Mouse (Mus musculus) hindbrain, embryonic 16.5 days (tissue): Measurements from ENCODE around the gene Wdr74. TPM values are rescaled to one million over a fixed set of nuclear protein-coding genes. Genes with fewer than 3 reads are reported as not detected.
A peak's percentile ranks its signal among the peaks of the same experiment; 100 is the strongest.

Experiments used
- ATAC-seq: fragments of 200-750 bp; cut with Nextera tagmentation; 2 replicates; pipeline ENCODE4 v1.8.0; 2017; ENCODE audit warnings: moderate TSS enrichment, moderate library complexity
- H3K27ac ChIP-seq: fragments of 300-500 bp; sonication (generic); 2 replicates; pipeline ENCODE4 v1.5.1; 2014; ENCODE audit warnings: low read depth, mild to moderate bottlenecking, control low read depth, low read length, moderate library complexity
- H3K27me3 ChIP-seq: fragments of 300-500 bp; sonication (generic); replicated peaks from 2 replicates; pipeline ENCODE4 v1.6.1; 2014; ENCODE audit warnings: low read length; ENCODE audit not compliant: control insufficient read depth, insufficient read depth
- H3K36me3 ChIP-seq: fragments of 300-500 bp; sonication (generic); 2 replicates; pipeline ENCODE4 v1.6.1; 2014; ENCODE audit warnings: mild to moderate bottlenecking, low read length, moderate library complexity, mixed read lengths; ENCODE audit not compliant: control insufficient read depth, insufficient read depth
- H3K4me1 ChIP-seq: fragments of 300-500 bp; sonication (generic); 2 replicates; pipeline ENCODE4 v1.6.1; 2014; ENCODE audit warnings: low read depth, low read length; ENCODE audit not compliant: control insufficient read depth, insufficient read depth
- H3K4me2 ChIP-seq: fragments of 300-500 bp; sonication (generic); 2 replicates; pipeline ENCODE4 v1.6.1; 2014; ENCODE audit warnings: mild to moderate bottlenecking, low read length, control low read depth, moderate library complexity
- H3K4me3 ChIP-seq: fragments of 300-500 bp; sonication (generic); 2 replicates; pipeline ENCODE4 v1.5.1; 2014; ENCODE audit warnings: mild to moderate bottlenecking, low read length, control low read depth, moderate library complexity
- H3K9ac ChIP-seq: fragments of 300-500 bp; sonication (generic); 2 replicates; pipeline ENCODE4 v1.6.1; 2014; ENCODE audit warnings: low read depth, mild to moderate bottlenecking, control low read depth, low read length, moderate library complexity
- H3K9me3 ChIP-seq: fragments of 300-500 bp; sonication (generic); 2 replicates; pipeline ENCODE4 v1.6.1; 2014; ENCODE audit warnings: mild to moderate bottlenecking, low read length, moderate library complexity; ENCODE audit not compliant: control insufficient read depth
- WGBS: fragments of 180-500 bp; shearing (Covaris S2); extraction: QIAGEN DNeasy Blood & Tissue Kit; methylation state at CpG from one replicate; pipeline ENCODE4 v1.1.7; 2014; 5-methylcytosine and 5-hydroxymethylcytosine counted together
- polyA plus RNA-seq: library from polyadenylated mRNA; unstranded; fragments of >200 nt; fragmentation: Nextera tagmentation; extraction: Ambion mirVana; gene quantifications from 2 replicates; pipeline ENCODE4 v1.2.1, GENCODE M21; 2015

Gene Wdr74
- polyA plus RNA-seq, 1 experiment from 2014 or later, result 92.0 TPM

GRCm38 (mm10) chr19:8756635-8757387, 21.2 kb downstream of the Wdr74 start, which contains the start of gene Nxf1:
Gene Nxf1, plus strand, starts transcription at chr19:8757073.
- no peaks in the 10 kb centered on the region for H3K9me3 ChIP-seq
- peak; percentile 95 for ATAC-seq
- no peaks in the 10 kb centered on the region for H3K27me3 ChIP-seq
- WGBS, result under 1% methylated on average over 75 of the region's 75 CpGs
- H3K27ac ChIP-seq, result peak within 1 kb of the TSS; percentile 86
- H3K9ac ChIP-seq, result peak within 1 kb of the TSS; percentile 99
- H3K4me3 ChIP-seq, result peak within 1 kb of the TSS; percentile 86
- peaks cover 21% of the 10 kb centered on the region for H3K4me1 ChIP-seq
- peak within 1 kb of the TSS; percentile 72 for H3K4me2 ChIP-seq
- peaks cover 12% of the 10 kb centered on the region for H3K36me3 ChIP-seq

- H3K36me3 ChIP-seq, result peaks cover 9% of the 10 kb centered on the region
- no peak for ATAC-seq
- WGBS, result 5% methylated on average over 14 of the region's 14 CpGs
- H3K27me3 ChIP-seq, result no peaks in the 10 kb centered on the region
- H3K9ac ChIP-seq, result peak overlapping the region; percentile 99
- peaks cover 21% of the 10 kb centered on the region for H3K4me1 ChIP-seq
- peak overlapping the region; percentile 85 for H3K27ac ChIP-seq
- peak overlapping the region; percentile 86 for H3K4me3 ChIP-seq
- peak overlapping the region; percentile 72 for H3K4me2 ChIP-seq
- H3K9me3 ChIP-seq, result no peaks in the 10 kb centered on the region
Observed at GRCm38 (mm10) chr19:8757471-8757998, 21.9 kb downstream of the Wdr74 start.

GRCm38 (mm10) chr19:8758899-8759298, 23.3 kb downstream of the Wdr74 start:
- H3K4me2 ChIP-seq, result no peak overlapping the region
- H3K9ac ChIP-seq, result no peak overlapping the region
- ATAC-seq, result no peak
- H3K27me3 ChIP-seq, result no peaks in the 10 kb centered on the region
- H3K9me3 ChIP-seq, result no peaks in the 10 kb centered on the region
- H3K27ac ChIP-seq, result no peak overlapping the region
- H3K4me3 ChIP-seq, result no peak overlapping the region
- H3K36me3 ChIP-seq, result peaks cover 10% of the 10 kb centered on the region
- WGBS, result 90% methylated on average over 2 of the region's 2 CpGs
- H3K4me1 ChIP-seq, result peaks cover 21% of the 10 kb centered on the region

- Histone ChIP-seq H3K4me2 (no peak overlapping the region), H3K4me1 (peaks cover 18% of the 10 kb centered on the region), H3K27ac (no peak overlapping the region), H3K27me3 (no peaks in the 10 kb centered on the region), H3K9ac (no peak overlapping the region), H3K36me3 (peaks cover 21% of the 10 kb centered on the region), H3K4me3 (no peak overlapping the region), H3K9me3 (no peaks in the 10 kb centered on the region)
- ATAC-seq, result no peak
- WGBS, result 91% methylated on average over 2 of the region's 2 CpGs
Observed at GRCm38 (mm10) chr19:8760757-8761156, 25.1 kb downstream of the Wdr74 start.

- Histone ChIP-seq H3K4me3 (no peak overlapping the region), H3K9ac (no peak overlapping the region), H3K4me2 (no peak overlapping the region), H3K27me3 (no peaks in the 10 kb centered on the region), H3K4me1 (peaks cover 7% of the 10 kb centered on the region), H3K36me3 (peaks cover 45% of the 10 kb centered on the region), H3K27ac (no peak overlapping the region), H3K9me3 (no peaks in the 10 kb centered on the region)
- no peak for ATAC-seq
- 95% methylated on average over 4 of the region's 4 CpGs for WGBS
Observed at GRCm38 (mm10) chr19:8763276-8763675, 27.6 kb downstream of the Wdr74 start.

GRCm38 (mm10) chr19:8765562-8765961, 29.9 kb downstream of the Wdr74 start:
- Histone ChIP-seq H3K4me1 (peaks cover 4% of the 10 kb centered on the region), H3K9ac (no peak overlapping the region), H3K4me2 (no peak overlapping the region), H3K27ac (no peak overlapping the region), H3K9me3 (no peaks in the 10 kb centered on the region), H3K27me3 (no peaks in the 10 kb centered on the region), H3K4me3 (no peak overlapping the region), H3K36me3 (peaks cover 60% of the 10 kb centered on the region)
- no peak for ATAC-seq
- over 99% methylated on average over 9 of the region's 9 CpGs for WGBS

- H3K4me1 ChIP-seq, result peaks cover 29% of the 10 kb centered on the region
- peak within 1 kb of the TSS; percentile 80 for H3K9ac ChIP-seq
- H3K4me2 ChIP-seq, result peak within 1 kb of the TSS; percentile 65
- whole genome bisulfite sequencing, result 15% methylated on average over 29 of the region's 29 CpGs
- peak within 1 kb of the TSS; percentile 82 for H3K27ac ChIP-seq
- peak within 1 kb of the TSS; percentile 60 for H3K4me3 ChIP-seq
- ATAC-seq, result peak; percentile 58
- H3K9me3 ChIP-seq, result no peaks in the 10 kb centered on the region
- H3K36me3 ChIP-seq, result peaks cover 46% of the 10 kb centered on the region
- H3K27me3 ChIP-seq, result no peaks in the 10 kb centered on the region
Observed at GRCm38 (mm10) chr19:8770567-8771270, 35.1 kb downstream of the Wdr74 start, which contains the start of gene Tmem223. Gene Tmem223, plus strand, starts transcription at chr19:8770996.

GRCm38 (mm10) chr19:8772996-8773395, 37.4 kb downstream of the Wdr74 start:
- H3K4me2 ChIP-seq, result peak overlapping the region; percentile 99; the same call in 1 of the 2 replicates
- H3K27me3 ChIP-seq, result no peaks in the 10 kb centered on the region
- H3K36me3 ChIP-seq, result peaks cover 24% of the 10 kb centered on the region
- H3K4me3 ChIP-seq, result no peak overlapping the region
- no peak overlapping the region for H3K27ac ChIP-seq
- no peaks in the 10 kb centered on the region for H3K9me3 ChIP-seq
- WGBS, result 85% methylated on average over 5 of the region's 5 CpGs
- H3K4me1 ChIP-seq, result peaks cover 30% of the 10 kb centered on the region
- ATAC-seq, result no peak
- H3K9ac ChIP-seq, result peak overlapping the region; percentile 93; the same call in 1 of the 2 replicates

- H3K9me3 ChIP-seq, result no peaks in the 10 kb centered on the region
- H3K9ac ChIP-seq, result peak overlapping the region; percentile 93
- WGBS, result 57% methylated on average over 6 of the region's 6 CpGs
- no peaks in the 10 kb centered on the region for H3K27me3 ChIP-seq
- no peak overlapping the region for H3K27ac ChIP-seq
- peak overlapping the region; percentile 99 for H3K4me2 ChIP-seq
- ATAC-seq, result no peak
- peak overlapping the region; percentile 70 for H3K4me3 ChIP-seq
- H3K36me3 ChIP-seq, result peaks cover 22% of the 10 kb centered on the region
- H3K4me1 ChIP-seq, result peaks cover 30% of the 10 kb centered on the region
Observed at GRCm38 (mm10) chr19:8773409-8773808, 37.8 kb downstream of the Wdr74 start.
